Mouse (Mus musculus) thymus, adult 18-20 months (tissue): ENCODE measurements around the gene Phf21a.

Experiments used
- DNase-seq, 2 experiments: peaks; one replicate each; pipeline ENCODE4 v3.0.0; 2022; ENCODE audit warnings: mixed read lengths in 2 of 2

The Phf21a gene

DNA sequence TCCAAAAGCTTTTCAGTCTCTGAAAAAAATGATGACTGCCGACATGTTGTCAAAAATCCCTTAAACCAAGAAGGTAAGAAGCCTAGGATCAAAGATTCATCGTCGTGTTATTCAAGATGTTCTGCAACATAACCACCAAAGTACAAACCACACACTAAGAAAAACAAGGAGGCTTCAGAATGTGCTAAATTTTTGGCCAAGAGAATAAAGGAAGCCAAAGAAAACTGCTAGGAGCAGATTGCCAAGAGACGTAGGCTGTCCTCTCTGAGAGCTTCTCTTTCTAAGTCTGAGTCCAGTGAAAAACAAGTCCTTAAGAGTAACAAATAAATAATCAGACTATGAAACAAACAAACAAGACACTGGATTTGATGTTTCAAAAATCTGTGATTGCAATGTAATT is 219.6 kb downstream of the Phf21a start:
- DNase-seq: no peak

DNA sequence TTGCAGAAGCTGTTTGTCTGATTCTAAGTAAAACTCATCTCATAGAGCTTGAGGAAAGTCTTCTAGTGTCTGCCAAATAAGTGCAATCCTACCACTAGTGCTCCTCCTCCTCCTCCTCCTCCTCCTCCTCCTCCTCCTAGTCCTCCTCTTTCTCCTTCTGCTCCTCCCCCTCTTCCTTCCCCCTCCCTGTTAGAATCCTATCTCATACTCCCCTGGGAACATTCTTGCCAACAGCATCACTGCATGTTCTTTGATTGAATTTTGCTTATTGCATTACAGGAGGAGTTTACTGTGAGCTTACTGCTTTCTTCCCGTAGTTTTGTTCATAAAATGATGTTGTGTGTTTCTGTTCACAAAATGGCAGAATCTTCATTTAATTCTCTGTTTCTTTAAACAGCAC is 221.1 kb downstream of the Phf21a start:
- no peak for DNase-seq

DNA sequence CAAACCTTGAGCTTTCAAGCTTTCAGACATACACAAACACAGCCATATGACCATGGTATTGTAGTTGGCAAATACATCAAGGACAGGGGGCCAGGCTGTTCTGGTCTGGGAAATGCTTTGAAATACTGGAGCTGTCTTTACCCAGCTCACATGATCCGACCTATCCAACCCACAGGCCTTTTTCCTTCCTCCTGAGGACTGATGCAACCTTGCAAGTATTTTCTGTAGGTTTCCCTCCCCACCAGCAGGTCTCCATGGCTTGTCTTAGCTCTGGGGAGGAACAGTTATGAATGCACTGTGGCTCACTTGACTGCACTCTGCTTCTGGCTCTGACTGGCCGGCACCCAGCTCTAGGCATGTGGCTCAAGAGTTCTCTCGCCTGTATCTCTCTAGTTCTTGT is 223.7 kb downstream of the Phf21a start:
- no peak for DNase-seq

DNA sequence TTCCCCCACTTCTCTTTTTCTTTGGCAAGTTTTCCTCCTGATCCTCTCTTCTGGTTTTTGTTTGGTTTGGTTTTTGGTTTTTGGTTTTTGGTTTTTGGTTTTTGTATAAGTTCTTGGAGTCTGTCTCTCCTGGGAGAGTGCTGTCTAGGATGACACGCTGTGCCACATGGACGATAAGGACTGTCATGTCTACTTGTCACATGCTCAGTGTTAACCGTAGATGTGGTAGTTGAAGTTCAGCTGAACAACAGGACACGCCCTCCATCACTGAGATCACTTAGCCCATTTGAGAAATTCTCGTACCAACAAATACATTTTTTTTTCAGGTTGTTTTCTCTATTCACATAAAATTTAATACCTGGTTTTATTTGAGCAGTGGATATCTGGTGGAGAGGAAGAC is 224.3 kb downstream of the Phf21a start:
- no peak for DNase-seq

DNA sequence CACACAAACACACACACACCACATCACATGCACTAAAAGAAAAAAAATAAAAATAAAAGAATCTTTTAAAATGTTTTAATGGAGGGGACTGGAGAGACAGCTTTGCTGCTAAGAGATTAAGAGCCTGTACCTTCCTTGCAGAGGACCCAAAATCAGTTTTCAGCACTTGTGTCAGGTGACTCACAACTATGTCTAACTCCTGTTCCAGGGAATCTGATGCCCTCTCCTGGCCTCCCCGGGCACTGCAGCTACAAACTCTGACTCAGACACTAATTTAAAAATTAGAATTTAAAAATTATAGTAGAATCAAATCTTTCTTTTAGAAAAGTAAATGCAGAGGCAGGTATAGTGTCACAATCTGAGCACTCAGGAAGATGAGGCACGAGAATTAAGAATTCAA is 229.8 kb downstream of the Phf21a start:
- no peak for DNase-seq

- DNase-seq: no peak
Observed at GRCm38 (mm10) chr2:92325676-92326075, 232.8 kb downstream of the Phf21a start.

- DNase-seq: no peak
Observed at GRCm38 (mm10) chr2:92326221-92326620, 233.3 kb downstream of the Phf21a start.

- DNase-seq: no peak
Observed at GRCm38 (mm10) chr2:92327601-92328000, 234.7 kb downstream of the Phf21a start.

- DNase-seq: no peak
Observed at GRCm38 (mm10) chr2:92328206-92328605, 235.3 kb downstream of the Phf21a start.

DNA sequence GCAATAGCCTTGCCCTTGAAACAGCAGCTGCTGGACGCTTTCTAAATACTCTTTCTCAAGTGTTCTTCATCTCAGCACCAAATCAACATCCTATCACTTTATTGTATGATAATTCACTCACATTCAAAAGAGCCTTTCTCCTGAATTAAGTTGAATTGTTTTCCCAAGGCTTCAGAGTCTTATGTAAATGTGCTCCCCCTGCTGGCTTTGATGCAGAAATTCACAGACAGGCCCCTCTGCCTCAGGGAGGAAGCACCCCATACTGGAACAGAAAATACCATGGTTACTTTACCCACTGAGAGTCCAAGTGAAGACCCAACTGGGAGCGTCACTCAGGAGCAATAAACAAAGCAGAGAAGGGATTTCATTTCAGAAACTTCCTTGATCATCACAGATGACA is 237.9 kb downstream of the Phf21a start:
- DNase-seq: no peak

GRCm38 (mm10) chr2:92331410-92331809 is 238.5 kb downstream of the Phf21a start:
- no peak for DNase-seq

- DNase-seq: no peak
Observed at GRCm38 (mm10) chr2:92331871-92332270, 239.0 kb downstream of the Phf21a start.

- no peak for DNase-seq
Observed at GRCm38 (mm10) chr2:92342418-92342817, 249.5 kb downstream of the Phf21a start.

GRCm38 (mm10) chr2:92347191-92347590 is 254.3 kb downstream of the Phf21a start:
- DNase-seq: no peak

DNA sequence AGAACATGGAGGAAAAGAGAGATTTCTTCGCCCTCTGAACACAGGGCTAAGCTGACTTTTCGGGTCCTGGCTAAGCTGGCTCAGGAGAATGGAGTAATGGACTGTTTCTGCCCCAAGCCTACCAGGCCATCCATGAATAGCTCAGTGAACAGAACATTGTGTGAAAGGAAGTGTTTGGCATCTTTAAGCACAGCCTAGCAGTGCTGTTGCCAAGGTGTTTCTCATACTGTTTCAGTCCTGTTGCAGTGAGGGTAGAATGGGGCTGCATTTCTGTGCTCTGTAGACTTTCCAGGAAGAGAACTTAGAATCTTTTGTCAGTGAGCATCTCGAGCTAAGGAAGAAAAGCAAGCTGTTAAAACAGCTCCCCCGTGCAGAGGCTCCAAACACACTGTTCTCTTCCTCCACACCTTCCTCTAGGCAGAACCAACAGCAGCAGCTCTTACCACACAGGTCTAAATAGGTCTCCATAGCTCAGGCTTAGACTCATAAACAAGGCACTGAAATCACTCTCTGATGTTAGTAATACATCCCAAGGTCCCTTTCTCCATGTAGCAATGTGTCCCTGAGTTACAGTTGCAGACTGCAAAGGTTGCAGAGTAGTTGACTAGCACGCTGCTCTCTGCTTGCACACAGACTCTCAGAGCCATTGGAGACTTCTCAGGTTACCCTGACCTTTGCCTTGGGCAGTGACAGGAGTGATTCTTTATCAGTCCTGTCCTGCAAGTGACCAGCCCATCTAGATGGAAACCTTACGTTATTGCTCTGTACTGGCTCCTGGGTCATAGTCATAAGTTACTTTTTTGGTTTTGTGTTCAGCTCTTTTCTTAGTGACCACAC is 256.9 kb downstream of the Phf21a start:
- no peak for DNase-seq

DNA sequence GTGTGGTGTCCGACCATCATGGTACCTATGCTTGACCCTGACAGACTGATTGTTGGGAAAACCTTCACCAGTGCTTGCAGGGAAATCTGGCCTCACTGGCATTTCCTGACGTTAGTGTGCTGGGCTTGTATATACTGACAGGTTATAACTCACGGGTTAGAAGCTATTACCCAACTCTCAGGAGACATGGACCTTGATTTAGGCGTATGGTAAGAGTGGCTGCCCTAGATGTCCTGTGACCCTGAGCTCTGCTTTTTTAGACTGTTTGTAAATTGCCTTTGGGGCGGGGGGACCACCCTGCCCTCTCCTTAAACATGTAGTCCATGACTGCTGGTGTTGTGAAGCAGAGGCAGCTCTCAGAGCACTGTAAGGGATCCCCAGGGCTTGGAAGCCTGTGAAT is 257.8 kb downstream of the Phf21a start:
- DNase-seq: no peak

GRCm38 (mm10) chr2:92353402-92353801 is 260.5 kb downstream of the Phf21a start:
- no peak for DNase-seq

- no peak for DNase-seq
Observed at GRCm38 (mm10) chr2:92354224-92354623, 261.3 kb downstream of the Phf21a start.

DNA sequence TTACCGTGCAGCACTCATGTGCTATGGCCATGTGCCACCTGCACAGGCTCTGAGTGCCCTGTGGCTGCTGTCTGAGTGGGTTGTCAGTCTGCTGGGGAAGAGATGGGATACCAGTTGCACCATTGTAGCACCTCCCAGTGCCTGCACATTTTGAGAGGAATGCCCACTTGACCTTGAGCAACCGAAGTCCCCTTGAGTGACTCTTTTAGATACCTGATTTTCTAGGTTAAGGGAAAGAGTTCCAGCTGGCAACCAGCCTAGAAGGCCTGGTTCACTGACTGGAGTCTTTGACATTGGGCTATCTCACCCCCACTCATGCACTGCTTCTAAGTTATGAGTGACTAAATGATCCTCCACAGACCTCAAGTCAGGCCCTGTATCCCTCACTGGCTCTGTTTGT is 266.4 kb downstream of the Phf21a start:
- DNase-seq: no peak

DNA sequence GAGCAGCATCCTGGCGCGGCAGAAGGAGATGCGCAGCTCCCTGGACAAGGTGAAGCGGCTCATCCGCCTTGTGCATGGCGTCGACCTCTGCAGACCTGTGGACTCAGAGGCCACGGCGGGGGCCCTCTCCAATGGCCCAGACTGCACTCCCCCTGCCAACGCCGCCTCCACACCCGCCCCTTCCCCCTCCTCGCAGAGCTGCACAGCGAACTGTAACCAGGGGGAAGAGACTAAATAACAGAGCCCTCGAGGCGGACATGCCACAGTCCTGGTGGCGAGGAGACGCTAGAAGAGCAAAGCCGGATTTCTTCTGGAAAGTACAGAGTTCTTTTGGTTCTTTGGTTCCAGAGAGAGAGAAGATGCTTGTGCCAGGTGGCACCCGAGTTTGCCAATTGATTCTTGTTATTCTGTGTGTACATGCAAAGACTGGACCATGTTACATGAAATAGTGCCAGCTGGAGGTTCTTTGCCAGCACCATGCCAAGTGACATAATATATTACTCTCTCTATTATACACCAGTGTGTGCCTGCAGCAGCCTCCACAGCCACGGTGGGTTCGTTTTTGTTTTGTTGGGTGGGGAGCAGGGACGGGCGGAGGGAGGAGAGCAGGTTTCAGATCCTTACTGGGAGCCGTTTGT is 267.4 kb downstream of the Phf21a start:
- no peak for DNase-seq

- no peak for DNase-seq
Observed at GRCm38 (mm10) chr2:92360893-92361292, 268.0 kb downstream of the Phf21a start.

GRCm38 (mm10) chr2:92361795-92362194 is 268.9 kb downstream of the Phf21a start:
- DNase-seq: no peak

- DNase-seq: no peak
Observed at GRCm38 (mm10) chr2:92362571-92363228, 269.8 kb downstream of the Phf21a start.

DNA sequence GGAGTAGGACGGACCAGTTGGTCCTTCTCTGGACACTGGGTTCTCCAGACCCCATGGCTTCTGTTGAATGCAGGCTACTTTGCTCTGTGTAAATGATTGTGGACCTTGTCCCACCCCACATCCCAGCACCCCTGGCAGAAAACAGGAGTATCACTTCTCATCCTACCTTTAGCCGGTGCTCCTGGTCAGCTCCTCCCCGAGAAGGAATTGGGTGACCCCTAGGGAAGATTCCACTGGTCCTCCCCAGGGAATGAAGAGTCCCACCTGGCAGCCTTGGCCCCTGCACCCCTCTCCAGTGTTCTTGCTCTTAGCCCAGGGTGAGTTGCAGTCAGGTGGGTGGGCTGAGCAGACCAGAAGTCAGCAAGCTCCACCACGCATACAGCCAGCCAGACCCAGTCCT is 271.2 kb downstream of the Phf21a start:
- DNase-seq: no peak
